Mouse (Mus musculus) erythroblast, embryonic 14.5 days (primary cell): Measurements from ENCODE around the gene Def6. TPM values are rescaled to one million over a fixed set of nuclear protein-coding genes. Genes with fewer than 3 reads are reported as not detected.

Experiments used
- H3K27me3 ChIP-seq: 2 replicates; pipeline ENCODE4 v1.6.1; 2012; ENCODE audit warnings: inconsistent platforms; ENCODE audit not compliant: control insufficient read depth
- H3K36me3 ChIP-seq: 2 replicates; pipeline ENCODE4 v1.6.1; 2012; ENCODE audit warnings: mild to moderate bottlenecking, inconsistent platforms; ENCODE audit not compliant: control insufficient read depth
- H3K4me1 ChIP-seq: 2 replicates; pipeline ENCODE4 v1.6.1; 2012; ENCODE audit warnings: inconsistent platforms; ENCODE audit not compliant: control insufficient read depth
- H3K4me3 ChIP-seq: replicated peaks from 2 replicates; pipeline ENCODE3; 2012; ENCODE audit warnings: moderate library complexity, mild to moderate bottlenecking, inconsistent platforms
- H3K9me3 ChIP-seq: 2 replicates; pipeline ENCODE4 v1.6.1; 2012; ENCODE audit warnings: low read length, inconsistent platforms, mixed read lengths; ENCODE audit not compliant: control insufficient read depth
- GATA1 ChIP-seq: IDR thresholded peaks from 2 replicates; pipeline ENCODE4 v1.6.1; 2012; ENCODE audit warnings: low read length, inconsistent platforms, mixed read lengths
- TAL1 ChIP-seq: IDR thresholded peaks from 3 replicates; pipeline ENCODE4 v1.6.1; 2012; ENCODE audit warnings: low read length, inconsistent platforms, mixed read lengths
- polyA plus RNA-seq: library from polyadenylated mRNA; stranded (reverse); fragments of >175 nt; gene quantifications from 2 replicates; pipeline ENCODE4 v1.2.3, GENCODE M21; 2012

Def6 gene
- polyA plus RNA-seq, 1 experiment, result 0.80 TPM

DNA sequence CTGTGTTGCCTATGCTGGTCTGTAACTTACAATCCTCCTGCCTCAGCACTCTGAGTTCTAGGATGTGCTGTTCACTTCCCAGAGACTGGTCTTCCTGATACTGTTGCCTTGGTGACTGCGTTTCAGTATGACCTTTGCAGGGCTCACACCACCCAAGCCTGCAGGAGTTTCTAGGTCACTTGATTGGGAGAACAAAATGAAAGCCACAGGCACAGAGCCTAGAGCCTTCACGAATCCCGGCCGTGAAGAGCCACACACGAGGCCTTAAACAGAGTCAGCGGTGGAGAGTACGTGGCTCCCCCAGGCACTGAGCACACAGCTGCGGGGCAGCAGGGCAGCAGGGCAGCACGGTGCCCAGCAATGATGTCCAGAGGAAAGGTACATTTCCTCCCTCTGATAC, 50.7 kb downstream of the Def6 start:
- H3K4me1 ChIP-seq, result peaks cover 43% of the 10 kb centered on the region
- peaks cover 10% of the 10 kb centered on the region; the same call in 1 of the 2 replicates for H3K9me3 ChIP-seq

DNA sequence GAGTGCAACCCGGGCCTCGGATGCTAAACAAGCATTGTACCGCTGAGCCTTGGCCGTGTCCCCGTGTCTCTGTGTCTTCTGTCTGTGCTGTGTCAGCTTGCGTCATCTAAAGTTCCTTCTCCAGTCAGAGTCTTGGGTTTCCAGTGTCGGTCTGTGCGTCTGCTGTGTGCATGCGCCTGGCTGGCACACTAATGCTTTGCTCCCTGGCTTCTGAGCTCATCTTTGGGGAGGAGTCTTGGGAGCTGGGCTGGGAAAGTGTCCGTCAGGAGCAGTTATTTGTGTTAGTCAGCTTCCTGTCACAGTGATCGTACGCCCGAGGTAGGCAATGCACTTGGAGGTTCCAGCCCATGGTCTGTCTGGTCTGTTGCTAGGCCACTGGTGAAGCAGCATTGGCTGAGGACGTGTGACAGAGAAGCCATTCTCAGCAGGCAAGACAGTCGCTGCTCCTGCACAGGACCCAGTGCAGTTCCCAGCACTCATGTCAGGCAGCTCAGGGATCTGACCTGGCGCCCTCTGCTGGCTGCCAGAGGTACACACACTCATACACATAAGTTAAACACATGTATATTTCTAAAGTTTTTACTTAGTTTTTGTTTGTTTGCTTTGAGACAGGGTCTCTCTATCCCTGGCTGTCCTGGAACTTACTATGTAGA, 52.4 kb downstream of the Def6 start:
- no peak overlapping the region for H3K4me3 ChIP-seq
- peaks cover 10% of the 10 kb centered on the region; the same call in 1 of the 2 replicates for H3K9me3 ChIP-seq
- peaks cover 41% of the 10 kb centered on the region for H3K4me1 ChIP-seq
- H3K36me3 ChIP-seq, result peaks cover 18% of the 10 kb centered on the region
- H3K27me3 ChIP-seq, result no peaks in the 10 kb centered on the region
- TF ChIP-seq GATA1 (no peak), TAL1 (no peak)

More for the DNA sequence above, 50.7 kb downstream of the Def6 start:
- no peaks in the 10 kb centered on the region for H3K27me3 ChIP-seq
- no peak overlapping the region for H3K4me3 ChIP-seq
- no peak for TF ChIP-seq TAL1
- no peak for TF ChIP-seq GATA1
- H3K36me3 ChIP-seq, result peaks cover 20% of the 10 kb centered on the region

DNA sequence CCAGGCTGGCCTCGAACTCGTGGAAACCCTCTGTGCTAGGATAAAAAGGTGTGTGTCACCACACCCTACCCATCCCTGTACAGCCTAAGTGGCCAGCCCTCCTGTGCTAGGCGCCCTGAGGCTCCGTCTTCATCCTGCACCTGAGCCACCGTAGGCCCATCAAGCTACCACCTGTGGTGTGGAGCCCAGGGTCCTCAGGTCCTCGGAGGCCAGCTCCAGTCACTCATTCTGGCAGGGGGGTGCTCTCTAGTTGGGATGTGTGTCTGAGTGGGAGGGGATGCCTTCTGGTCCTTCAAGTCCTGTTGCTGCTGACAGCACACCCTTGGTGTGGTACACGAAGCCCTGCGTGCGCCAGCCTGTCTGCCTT, 52.9 kb downstream of the Def6 start:
- Histone ChIP-seq H3K4me3 (no peak overlapping the region), H3K36me3 (peaks cover 20% of the 10 kb centered on the region), H3K27me3 (no peaks in the 10 kb centered on the region), H3K4me1 (peaks cover 39% of the 10 kb centered on the region), H3K9me3 (peaks cover 10% of the 10 kb centered on the region; the same call in 1 of the 2 replicates)
- TF ChIP-seq GATA1, result no peak
- TF ChIP-seq TAL1, result no peak

- Histone ChIP-seq H3K27me3 (no peaks in the 10 kb centered on the region), H3K36me3 (peaks cover 20% of the 10 kb centered on the region), H3K9me3 (peaks cover 10% of the 10 kb centered on the region; the same call in 1 of the 2 replicates), H3K4me1 (peaks cover 27% of the 10 kb centered on the region), H3K4me3 (no peak overlapping the region)
- no peak for TF ChIP-seq GATA1
- no peak for TF ChIP-seq TAL1
Observed at GRCm38 (mm10) chr17:28261795-28262194, 54.2 kb downstream of the Def6 start.

DNA sequence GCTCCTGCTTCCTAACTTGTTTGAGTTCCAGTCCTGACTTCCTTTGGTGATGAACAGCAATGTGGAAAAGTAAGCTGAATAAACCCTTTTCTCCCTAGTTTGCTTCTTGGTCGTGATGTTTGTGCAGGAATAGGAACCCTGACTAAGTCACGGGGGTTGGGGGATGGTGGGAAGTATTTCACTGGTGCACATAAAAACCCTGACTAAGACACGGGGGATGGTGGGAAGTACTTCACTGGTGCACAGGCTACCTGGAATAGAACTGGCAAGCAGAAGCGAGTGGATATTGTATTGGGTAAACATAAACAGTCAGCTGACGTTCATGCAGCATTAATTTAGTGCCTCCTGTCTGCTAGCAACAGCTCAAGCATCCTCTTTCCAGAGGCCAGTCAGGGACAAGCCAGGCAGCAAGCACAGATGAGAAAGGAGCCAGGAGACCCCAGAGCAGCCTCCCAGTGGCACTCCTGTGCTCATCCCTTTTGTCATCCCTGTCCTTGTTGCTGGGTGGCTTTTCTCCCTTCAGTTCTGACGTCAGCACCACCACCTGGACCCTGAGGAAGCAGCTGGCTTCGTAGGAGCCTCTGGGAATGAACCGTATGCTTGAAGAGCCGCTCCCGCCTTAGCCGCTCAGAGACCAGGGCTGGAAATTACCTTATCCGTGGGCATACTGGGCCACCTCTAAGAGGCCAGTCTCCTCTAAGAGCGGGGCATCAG, 55.8 kb downstream of the Def6 start:
- Histone ChIP-seq H3K9me3 (peaks cover 10% of the 10 kb centered on the region; the same call in 1 of the 2 replicates), H3K4me3 (no peak overlapping the region), H3K36me3 (peaks cover 20% of the 10 kb centered on the region), H3K27me3 (no peaks in the 10 kb centered on the region), H3K4me1 (peaks cover 22% of the 10 kb centered on the region)
- TF ChIP-seq GATA1, result no peak
- TF ChIP-seq TAL1, result no peak

DNA sequence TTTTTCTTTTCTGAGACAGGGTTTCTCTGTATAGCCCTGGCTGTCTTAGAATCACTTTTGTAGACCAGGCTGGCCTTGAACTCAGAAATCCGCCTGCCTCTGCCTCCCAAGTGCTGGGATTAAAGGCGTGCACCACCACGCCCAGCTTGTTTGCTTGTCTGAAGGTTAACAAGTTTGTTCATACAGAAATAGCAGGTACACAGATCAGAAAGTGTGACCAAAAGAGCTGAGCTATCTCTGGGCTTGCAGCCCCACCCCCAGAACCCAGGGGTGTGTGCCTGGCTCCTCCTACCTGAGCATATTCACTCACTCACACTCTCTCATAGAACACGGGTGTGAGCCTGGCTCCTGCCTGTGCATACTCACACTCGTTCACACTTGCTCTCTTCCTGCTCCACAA, 59.7 kb downstream of the Def6 start:
- TF ChIP-seq TAL1, result no peak
- TF ChIP-seq GATA1, result no peak
- Histone ChIP-seq H3K9me3 (no peaks in the 10 kb centered on the region), H3K4me1 (peaks cover 33% of the 10 kb centered on the region), H3K36me3 (peaks cover 7% of the 10 kb centered on the region), H3K4me3 (no peak overlapping the region), H3K27me3 (no peaks in the 10 kb centered on the region)

- peaks cover 43% of the 10 kb centered on the region for H3K4me1 ChIP-seq
- no peak overlapping the region for H3K4me3 ChIP-seq
- H3K9me3 ChIP-seq, result no peaks in the 10 kb centered on the region
Observed at GRCm38 (mm10) chr17:28270165-28270564, 62.6 kb downstream of the Def6 start.

GRCm38 (mm10) chr17:28271537-28272266, 64.1 kb downstream of the Def6 start:
- Histone ChIP-seq H3K4me3 (no peak overlapping the region), H3K9me3 (no peaks in the 10 kb centered on the region), H3K27me3 (no peaks in the 10 kb centered on the region), H3K36me3 (peaks cover 12% of the 10 kb centered on the region), H3K4me1 (peaks cover 47% of the 10 kb centered on the region)
- TF ChIP-seq TAL1, result no peak
- no peak for TF ChIP-seq GATA1

More at GRCm38 (mm10) chr17:28270165-28270564, 62.6 kb downstream of the Def6 start:
- TF ChIP-seq GATA1, result no peak
- no peak for TF ChIP-seq TAL1
- Histone ChIP-seq H3K36me3 (peaks cover 7% of the 10 kb centered on the region), H3K27me3 (no peaks in the 10 kb centered on the region)

GRCm38 (mm10) chr17:28272281-28272680, 64.7 kb downstream of the Def6 start:
- H3K4me1 ChIP-seq, result peaks cover 53% of the 10 kb centered on the region
- H3K9me3 ChIP-seq, result no peaks in the 10 kb centered on the region
- H3K27me3 ChIP-seq, result no peaks in the 10 kb centered on the region
- no peak for TF ChIP-seq GATA1
- no peak for TF ChIP-seq TAL1
- peaks cover 18% of the 10 kb centered on the region for H3K36me3 ChIP-seq
- no peak overlapping the region for H3K4me3 ChIP-seq
